In the genomic region with DNA sequence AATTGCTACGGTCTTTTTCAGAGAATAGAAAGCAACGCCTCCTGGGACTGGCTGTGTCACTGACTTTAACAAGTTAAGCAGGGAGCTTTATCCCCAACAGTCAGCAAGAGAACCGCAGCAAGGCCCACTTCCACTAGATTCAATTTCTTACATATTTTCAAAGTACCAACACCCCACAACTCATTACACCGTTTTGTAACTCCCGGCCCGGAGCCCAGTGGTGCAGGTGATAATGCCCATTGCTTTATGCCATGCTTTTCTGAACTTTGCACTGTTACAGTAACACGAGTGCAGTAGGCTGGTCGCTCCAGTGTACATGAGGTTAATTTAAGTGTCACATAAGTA, we compare ENCODE assay signal across 1 mouse cellular context.
A peak's percentile ranks its signal among the peaks of the same experiment; 100 is the strongest.
TF ChIP-seq lines count a peak whose summit lies in the region.

No protein-coding gene starts in this region.

TF ChIP-seq in MEL, 35 proteins besides CTCF, POLR2A, EP300 and RAD21 (continued from another document):
- TF ChIP-seq MXI1 (IDR thresholded peaks at IDR 0.05; ENCODE audit: low read depth, low read length) (peak; percentile 12; the same call in 1 of the 2 replicates), SMC3 (IDR thresholded peaks at IDR 0.05; ENCODE audit: low read depth, low read length) (0 out of 2 replicates have a peak, but pooled peaks have one; percentile 0), CHD1 (IDR thresholded peaks at IDR 0.05; ENCODE audit: low read depth, low read length) (peak; percentile 47; the same call in 1 of the 2 replicates)
TF ChIP-seq in MEL: peak in this region for 5.
